19 mouse cellular contexts compared by ENCODE assay signal in genomic region chr4:150694434-150695108, GRCm38 (mm10). TPM values are rescaled to one million over a fixed set of nuclear protein-coding genes. Genes with fewer than 3 reads are reported as not detected.
DNase-seq lines count a peak whose midpoint lies in the region; ATAC-seq and TF ChIP-seq lines count a peak whose summit lies in the region.
"Had no signal": no experiment of that assay in that cellular context is flagged by ENCODE, and none has a peak within 500 bp of the region (broad histone marks: within the 10 kb centered on the region; RNA-seq: fewer than 3 reads in every experiment).

No protein-coding gene starts in this region.

- H3K4me1 ChIP-seq in embryonic facial prominence, embryonic 11.5 days (ENCODE audit: control insufficient read depth, insufficient read depth, low read length): no peaks in the 10 kb centered on the region
- peaks cover 3% of the 10 kb centered on the region; the same call in 1 of the 2 replicates for H3K4me1 ChIP-seq in embryonic facial prominence, embryonic 10.5 days
- H3K4me1 ChIP-seq in liver, embryonic 13.5 days (replicated peaks): peaks cover 27% of the 10 kb centered on the region
- peaks cover 23% of the 10 kb centered on the region for H3K4me1 ChIP-seq in liver, embryonic 11.5 days (replicated peaks; ENCODE audit: control insufficient read depth, insufficient read depth, low read length)
- H3K4me1 ChIP-seq: embryonic facial prominence, embryonic 15.5 days; limb, embryonic 15.5 days had no signal

- H3K27me3 ChIP-seq in embryonic facial prominence, embryonic 11.5 days (ENCODE audit: control insufficient read depth, insufficient read depth, low read length): no peaks in the 10 kb centered on the region
- H3K27me3 ChIP-seq in embryonic facial prominence, embryonic 10.5 days (replicated peaks; ENCODE audit: low read depth, poor library complexity, severe bottlenecking): no peaks in the 10 kb centered on the region
- no peaks in the 10 kb centered on the region for H3K27me3 ChIP-seq in liver, embryonic 13.5 days
- no peaks in the 10 kb centered on the region for H3K27me3 ChIP-seq in liver, embryonic 11.5 days (replicated peaks; ENCODE audit: control insufficient read depth, insufficient read depth, low read length)
- no peaks in the 10 kb centered on the region for H3K27me3 ChIP-seq in myocyte (ENCODE audit: control insufficient read depth, insufficient read depth, insufficient read length)
- H3K27me3 ChIP-seq: embryonic facial prominence, embryonic 15.5 days; limb, embryonic 15.5 days had no signal

- H3K4me3 ChIP-seq in embryonic facial prominence, embryonic 11.5 days (ENCODE audit: low read depth, low read length): no peak overlapping the region
- H3K4me3 ChIP-seq in embryonic facial prominence, embryonic 10.5 days: no peak overlapping the region
- no peak overlapping the region for H3K4me3 ChIP-seq in liver, embryonic 13.5 days (replicated peaks)
- H3K4me3 ChIP-seq in liver, embryonic 11.5 days (ENCODE audit: low read depth, low read length): no peak overlapping the region
- H3K4me3 ChIP-seq in myocyte: no peak overlapping the region
- H3K4me3 ChIP-seq: embryonic facial prominence, embryonic 15.5 days; limb, embryonic 15.5 days had no signal

- TF ChIP-seq POLR2A in myocyte (IDR thresholded peaks at IDR 0.05; ENCODE audit: insufficient read length, low read depth): no peak

- peak; percentile 29; the same call in 1 of the 2 replicates for ATAC-seq in embryonic facial prominence, embryonic 11.5 days (replicated peaks; ENCODE audit: insufficient number of reproducible peaks, low FRiP score, low TSS enrichment, low read depth)
- ATAC-seq in liver, embryonic 13.5 days (ENCODE audit: low read depth): no peak
- no peak for ATAC-seq in liver, embryonic 11.5 days (replicated peaks; ENCODE audit: low FRiP score)

- no peaks in the 10 kb centered on the region for H3K9me3 ChIP-seq in embryonic facial prominence, embryonic 11.5 days (replicated peaks; ENCODE audit: control insufficient read depth, low read length)
- H3K9me3 ChIP-seq in embryonic facial prominence, embryonic 10.5 days: no peaks in the 10 kb centered on the region
- H3K9me3 ChIP-seq in liver, embryonic 13.5 days (replicated peaks): no peaks in the 10 kb centered on the region
- no peaks in the 10 kb centered on the region for H3K9me3 ChIP-seq in liver, embryonic 11.5 days (ENCODE audit: control insufficient read depth, low read length)
- H3K9me3 ChIP-seq: embryonic facial prominence, embryonic 15.5 days; limb, embryonic 15.5 days had no signal

- no peaks in the 10 kb centered on the region for H3K36me3 ChIP-seq in embryonic facial prominence, embryonic 11.5 days (replicated peaks; ENCODE audit: control insufficient read depth, insufficient read depth, low read depth, low read length)
- no peaks in the 10 kb centered on the region for H3K36me3 ChIP-seq in embryonic facial prominence, embryonic 10.5 days (replicated peaks)
- no peaks in the 10 kb centered on the region for H3K36me3 ChIP-seq in liver, embryonic 13.5 days
- no peaks in the 10 kb centered on the region for H3K36me3 ChIP-seq in liver, embryonic 11.5 days (ENCODE audit: control insufficient read depth, insufficient read depth, low read length)
- H3K36me3 ChIP-seq in myocyte (ENCODE audit: control insufficient read depth, insufficient read depth): no peaks in the 10 kb centered on the region
- H3K36me3 ChIP-seq: embryonic facial prominence, embryonic 15.5 days; limb, embryonic 15.5 days had no signal

- no peak overlapping the region for H3ac ChIP-seq in myocyte (ENCODE audit: control insufficient read depth, insufficient read length)

- DNase-seq in embryonic facial prominence, embryonic 11.5 days (ENCODE audit: low spot score): no peak
- no peak for DNase-seq in embryonic facial prominence, embryonic 10.5 days (ENCODE audit: low spot score)
- DNase-seq in liver, embryonic 13.5 days: peak; percentile 37
- no peak for DNase-seq in liver, embryonic 11.5 days (ENCODE audit: low spot score)
- DNase-seq in T-cell, adult 2 months (ENCODE audit: low spot score): peak; percentile 6
- DNase-seq in frontal cortex, adult 2 months (ENCODE audit: extremely low spot score in 1 of 2, low spot score in 1 of 2): no peak
- DNase-seq in kidney, adult 18-20 months: no peak
- DNase-seq: adrenal gland, adult 2 months; cerebellum, adult 18-20 months; gastrocnemius, postnatal 36 days; heart, postnatal 4 days; layer of hippocampus, adult 9-11 months; lung, postnatal 4 days; midbrain, embryonic 14.5 days; right cerebral cortex, postnatal 14 days; thymus, adult 2 months had no signal

- H3K79me2 ChIP-seq in myocyte (ENCODE audit: control insufficient read depth, insufficient read depth): no peaks in the 10 kb centered on the region

- H3K9ac ChIP-seq in embryonic facial prominence, embryonic 11.5 days (replicated peaks; ENCODE audit: low read length): no peak overlapping the region
- H3K9ac ChIP-seq in liver, embryonic 13.5 days: no peak overlapping the region
- no peak overlapping the region for H3K9ac ChIP-seq in liver, embryonic 11.5 days (ENCODE audit: low read depth, low read length)
- H3K9ac ChIP-seq: embryonic facial prominence, embryonic 15.5 days; limb, embryonic 15.5 days had no signal

- no peak overlapping the region for H3K27ac ChIP-seq in embryonic facial prominence, embryonic 11.5 days (replicated peaks; ENCODE audit: low read depth, low read length)
- H3K27ac ChIP-seq in embryonic facial prominence, embryonic 10.5 days (replicated peaks): no peak overlapping the region
- no peak overlapping the region for H3K27ac ChIP-seq in liver, embryonic 13.5 days
- no peak overlapping the region for H3K27ac ChIP-seq in liver, embryonic 11.5 days (ENCODE audit: low read depth, low read length)
- H3K27ac ChIP-seq: embryonic facial prominence, embryonic 15.5 days; limb, embryonic 15.5 days had no signal

- WGBS in embryonic facial prominence, embryonic 11.5 days: 72% methylated on average over 10 of the region's 10 CpGs
- WGBS in embryonic facial prominence, embryonic 10.5 days: 84% methylated on average over 10 of the region's 10 CpGs
- WGBS in liver, embryonic 13.5 days (ENCODE audit: insufficient replicate concordance): 28% methylated on average over 10 of the region's 10 CpGs
- WGBS in liver, embryonic 11.5 days: 44% methylated on average over 10 of the region's 10 CpGs

- no peak overlapping the region for H3K4me2 ChIP-seq in embryonic facial prominence, embryonic 11.5 days (ENCODE audit: low read depth, low read length)
- no peak overlapping the region for H3K4me2 ChIP-seq in liver, embryonic 13.5 days
- H3K4me2 ChIP-seq in liver, embryonic 11.5 days: no peak overlapping the region
- peak overlapping the region; percentile 57 for H3K4me2 ChIP-seq in myocyte (ENCODE audit: low read depth)
- H3K4me2 ChIP-seq: embryonic facial prominence, embryonic 15.5 days; limb, embryonic 15.5 days had no signal

TF ChIP-seq in myocyte, 11 proteins besides CTCF, POLR2A, EP300 and RAD21:
- TF ChIP-seq E2F4 (IDR thresholded peaks at IDR 0.05; ENCODE audit: insufficient read depth) (no peak), MYOD1 (IDR thresholded peaks at IDR 0.05; ENCODE audit: control insufficient read depth in 1 of 3, insufficient read length in 2 of 3, low read depth in 2 of 3) (no peak), USF1 (IDR thresholded peaks at IDR 0.05; ENCODE audit: low read depth) (no peak), TCF3 (IDR thresholded peaks at IDR 0.05; ENCODE audit: insufficient read length, low read depth) (no peak), MAX (IDR thresholded peaks at IDR 0.05; ENCODE audit: low read depth) (no peak), MYOG (IDR thresholded peaks at IDR 0.05; ENCODE audit: control insufficient read depth in 1 of 3, insufficient read depth in 1 of 3, insufficient read length in 2 of 3, low read depth in 2 of 3) (no peak), REST (IDR thresholded peaks at IDR 0.05; ENCODE audit: insufficient read depth, insufficient read length) (no peak), CEBPB (IDR thresholded peaks at IDR 0.05; ENCODE audit: insufficient read depth, poor library complexity, severe bottlenecking) (no peak), POLR2AphosphoS2 (IDR thresholded peaks at IDR 0.05; ENCODE audit: insufficient read length, low read depth) (no peak)

RNA-seq across cellular contexts. Expression of gene Slc45a1, which starts 42.6 kb away (rescaled TPM):
- 0.86 and 0.98 TPM in 2 replicates for polyA plus RNA-seq in embryonic facial prominence, embryonic 11.5 days (2014; fragmentation: Nextera tagmentation; extraction: Ambion mirVana)
- polyA plus RNA-seq in embryonic facial prominence, embryonic 10.5 days (2016; fragmentation: Nextera tagmentation; extraction: Ambion mirVana): 1.4 and 1.7 TPM in 2 replicates
- polyA plus RNA-seq in liver, embryonic 13.5 days (2015; fragmentation: Nextera tagmentation; extraction: Ambion mirVana): not detected in 2 replicates
- 0.04 and 0.05 TPM in 2 replicates for polyA plus RNA-seq in liver, embryonic 11.5 days (2014; fragmentation: Nextera tagmentation; extraction: Ambion mirVana)
- not detected for polyA plus RNA-seq in myocyte (2012; fragmentation: generic; extraction: Trizol)
- 32.3 and 34.6 TPM in 2 replicates for polyA plus RNA-seq in frontal cortex, adult 2 months (2012; rRNA removed)

Comparison
In these comparisons a context has a peak if more than half of its experiments do, and no peak if none do; other contexts are left out.
1. DNase-seq: peak in liver, embryonic 13.5 days (single experiment) and T-cell, adult 2 months (single experiment); none in embryonic facial prominence, embryonic 11.5 days (single experiment), embryonic facial prominence, embryonic 10.5 days (single experiment), liver, embryonic 11.5 days (single experiment), frontal cortex, adult 2 months (0 of 2) and kidney, adult 18-20 months (single experiment).
2. RNA of gene Slc45a1, which starts 42.6 kb away (polyA plus RNA-seq): 32.3 to 34.6 TPM in frontal cortex, adult 2 months; 1.4 to 1.7 TPM in embryonic facial prominence, embryonic 10.5 days, 0.86 to 0.98 TPM in embryonic facial prominence, embryonic 11.5 days, 0.04 to 0.05 TPM in liver, embryonic 11.5 days, not detected in liver, embryonic 13.5 days and not detected in myocyte (single experiment); every median in the first group is over 10 times any median in the second.